Mouse (Mus musculus) stomach, postnatal 0 days (tissue): ENCODE data around the gene Vwc2. TPM values are rescaled to one million over a fixed set of nuclear protein-coding genes. Genes with fewer than 3 reads are reported as not detected.
A peak's percentile ranks its signal among the peaks of the same experiment; 100 is the strongest.

ENCODE experiments used
- ATAC-seq: fragments of 200-750 bp; cut with Nextera tagmentation; 2 replicates; pipeline ENCODE4 v1.8.0; 2017; ENCODE audit not compliant: low FRiP score, low TSS enrichment
- DNase-seq: peaks from one replicate; pipeline ENCODE4 v3.0.0-alpha.2; 2016; ENCODE audit warnings: low spot score
- H3K27ac ChIP-seq: fragments of 300-500 bp; sonication (generic); replicated peaks from 2 replicates; pipeline ENCODE4 v1.5.1; 2014; ENCODE audit warnings: mild to moderate bottlenecking, control low read depth
- H3K27me3 ChIP-seq: fragments of 300-500 bp; sonication (generic); 2 replicates; pipeline ENCODE4 v1.6.1; 2014; ENCODE audit warnings: low read length; ENCODE audit not compliant: control insufficient read depth, insufficient read depth
- H3K36me3 ChIP-seq: fragments of 300-500 bp; sonication (generic); 2 replicates; pipeline ENCODE4 v1.6.1; 2014; ENCODE audit warnings: low read length, mixed read lengths; ENCODE audit not compliant: control insufficient read depth, insufficient read depth
- H3K4me1 ChIP-seq: fragments of 300-500 bp; sonication (generic); replicated peaks from 2 replicates; pipeline ENCODE4 v1.6.1; 2014; ENCODE audit warnings: antibody characterized with exemption; ENCODE audit not compliant: control insufficient read depth, insufficient read depth
- H3K4me2 ChIP-seq: fragments of 300-500 bp; sonication (generic); replicated peaks from 2 replicates; pipeline ENCODE4 v1.6.1; 2014; ENCODE audit warnings: low read depth, mild to moderate bottlenecking, control low read depth, moderate library complexity
- H3K4me3 ChIP-seq: fragments of 300-500 bp; sonication (generic); 2 replicates; pipeline ENCODE4 v1.5.1; 2014; ENCODE audit warnings: low read depth, low read length, control low read depth
- H3K9ac ChIP-seq: fragments of 300-500 bp; sonication (generic); 2 replicates; pipeline ENCODE4 v1.6.1; 2014; ENCODE audit warnings: mild to moderate bottlenecking, low read length, control low read depth, mixed read lengths
- H3K9me3 ChIP-seq: fragments of 300-500 bp; sonication (generic); 2 replicates; pipeline ENCODE4 v1.6.1; 2016; ENCODE audit warnings: low read length; ENCODE audit not compliant: control insufficient read depth
- CTCF ChIP-seq: IDR thresholded peaks from 2 replicates; pipeline ENCODE4 v1.5.1; 2016; ENCODE audit warnings: antibody characterized with exemption, low read depth, mild to moderate bottlenecking, moderate library complexity
- EP300 ChIP-seq: optimal IDR thresholded peaks from 2 replicates; pipeline ENCODE3; 2016; ENCODE audit warnings: antibody characterized with exemption
- WGBS: fragments of 180-500 bp; shearing (Covaris S2); extraction: QIAGEN DNeasy Blood & Tissue Kit; methylation state at CpG from one replicate; pipeline ENCODE4 v1.1.7; 2014; 5-methylcytosine and 5-hydroxymethylcytosine counted together
- polyA plus RNA-seq: library from polyadenylated mRNA; unstranded; fragments of >200 nt; fragmentation: Nextera tagmentation; extraction: Ambion mirVana; gene quantifications from 2 replicates; pipeline ENCODE4 v1.2.1, GENCODE M21; 2015

Vwc2 gene
- polyA plus RNA-seq, 1 experiment from 2014 or later = 0.62 TPM

- 54% methylated on average over 2 of the region's 2 CpGs for WGBS
- no peak for ATAC-seq
Observed at GRCm38 (mm10) chr11:11175259-11175658, 61.2 kb downstream of the Vwc2 start.

GRCm38 (mm10) chr11:11182705-11183104, 68.7 kb downstream of the Vwc2 start:
- H3K27me3 ChIP-seq = no peaks in the 10 kb centered on the region
- H3K4me2 ChIP-seq = no peak overlapping the region
- H3K9me3 ChIP-seq = no peaks in the 10 kb centered on the region
- TF ChIP-seq CTCF = no peak
- no peak for TF ChIP-seq EP300
- DNase-seq (no peak), ATAC-seq (no peak)
- H3K36me3 ChIP-seq = no peaks in the 10 kb centered on the region
- WGBS = 54% methylated on average over 2 of the region's 2 CpGs
- no peak overlapping the region for H3K9ac ChIP-seq
- no peaks in the 10 kb centered on the region for H3K4me1 ChIP-seq
- H3K27ac ChIP-seq = no peak overlapping the region
- no peak overlapping the region for H3K4me3 ChIP-seq

More at GRCm38 (mm10) chr11:11175259-11175658, 61.2 kb downstream of the Vwc2 start:
- TF ChIP-seq EP300 = no peak
- TF ChIP-seq CTCF = no peak
- Histone ChIP-seq H3K27ac (no peak overlapping the region), H3K9ac (no peak overlapping the region), H3K4me1 (no peaks in the 10 kb centered on the region), H3K27me3 (no peaks in the 10 kb centered on the region), H3K36me3 (no peaks in the 10 kb centered on the region), H3K9me3 (no peaks in the 10 kb centered on the region), H3K4me2 (no peak overlapping the region), H3K4me3 (no peak overlapping the region)
- DNase-seq = no peak

DNA sequence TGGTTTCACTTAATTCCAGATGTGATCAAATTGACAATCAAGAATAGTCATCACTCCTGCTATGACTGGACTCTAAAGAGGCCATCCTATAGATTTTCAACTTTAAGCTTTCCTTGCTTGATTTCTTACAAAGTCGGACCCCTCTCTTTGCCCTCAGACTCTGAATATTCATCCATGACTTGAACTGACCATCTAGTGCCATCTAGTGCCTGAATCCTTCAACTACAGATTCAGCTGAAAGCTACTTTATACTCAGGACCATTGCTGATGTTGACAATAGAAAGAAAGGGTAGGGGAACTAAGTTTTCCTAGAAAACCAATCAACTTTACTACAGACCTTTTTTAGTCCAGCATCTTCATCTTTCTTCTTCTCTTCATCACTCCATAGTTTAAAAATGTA, 109.1 kb downstream of the Vwc2 start:
- 15% methylated on average over 1 of the region's 1 CpGs for WGBS
- Histone ChIP-seq H3K4me1 (no peaks in the 10 kb centered on the region), H3K36me3 (no peaks in the 10 kb centered on the region), H3K27me3 (no peaks in the 10 kb centered on the region), H3K4me2 (no peak overlapping the region), H3K4me3 (no peak overlapping the region), H3K27ac (no peak overlapping the region), H3K9ac (no peak overlapping the region), H3K9me3 (no peaks in the 10 kb centered on the region)
- no peak for ATAC-seq
- TF ChIP-seq CTCF (peak; percentile 73), EP300 (no peak)
- DNase-seq = no peak

GRCm38 (mm10) chr11:11239346-11239745, 125.3 kb downstream of the Vwc2 start:
- Histone ChIP-seq H3K4me3 (no peak overlapping the region), H3K9ac (no peak overlapping the region), H3K4me2 (no peak overlapping the region), H3K36me3 (no peaks in the 10 kb centered on the region), H3K4me1 (no peaks in the 10 kb centered on the region), H3K27me3 (no peaks in the 10 kb centered on the region), H3K27ac (no peak overlapping the region), H3K9me3 (no peaks in the 10 kb centered on the region)
- DNase-seq (no peak), ATAC-seq (no peak)
- WGBS = 67% methylated on average over 1 of the region's 1 CpGs
- TF ChIP-seq CTCF = peak; percentile 62
- TF ChIP-seq EP300 = no peak

DNA sequence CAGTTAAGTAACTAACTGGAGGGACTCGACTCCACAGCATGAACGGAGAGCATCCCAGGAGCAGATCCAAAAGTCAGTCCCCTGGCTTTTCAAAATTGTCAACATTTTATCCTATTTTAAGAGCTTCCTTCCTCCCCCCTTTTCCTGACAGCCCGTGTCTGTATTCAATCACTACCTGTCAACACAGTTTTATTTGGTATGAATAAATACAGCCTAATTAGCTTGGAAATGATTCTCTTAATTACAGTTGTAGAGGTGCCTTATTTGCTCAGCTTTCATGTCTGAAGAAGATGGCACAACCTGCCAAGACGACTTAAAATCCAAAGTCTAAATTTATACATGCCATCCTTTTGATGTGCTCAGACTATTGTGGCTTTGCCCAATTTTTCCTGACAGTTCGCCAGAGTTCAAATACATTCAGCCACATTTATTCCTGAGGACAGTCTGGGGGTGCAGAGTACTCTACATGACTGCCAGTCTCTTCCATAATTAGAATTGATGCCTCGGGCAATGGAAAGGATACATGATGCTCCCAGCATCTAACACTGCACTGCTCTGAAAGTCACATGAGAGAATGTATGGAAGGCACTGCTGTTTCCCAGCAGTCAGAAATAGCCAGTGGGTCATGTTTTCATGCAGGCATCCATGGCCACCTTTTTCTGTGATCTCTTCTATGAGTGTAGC, 128.8 kb downstream of the Vwc2 start:
- no peak overlapping the region for H3K27ac ChIP-seq
- H3K4me2 ChIP-seq = no peak overlapping the region
- 52% methylated on average over 6 of the region's 6 CpGs for WGBS
- no peaks in the 10 kb centered on the region for H3K27me3 ChIP-seq
- H3K36me3 ChIP-seq = no peaks in the 10 kb centered on the region
- ATAC-seq = no peak
- no peak for TF ChIP-seq CTCF
- TF ChIP-seq EP300 = no peak
- no peak for DNase-seq
- H3K9me3 ChIP-seq = no peaks in the 10 kb centered on the region
- H3K9ac ChIP-seq = no peak overlapping the region
- no peak overlapping the region for H3K4me3 ChIP-seq
- H3K4me1 ChIP-seq = no peaks in the 10 kb centered on the region

- Histone ChIP-seq H3K27me3 (no peaks in the 10 kb centered on the region), H3K27ac (no peak overlapping the region), H3K4me3 (no peak overlapping the region), H3K9me3 (no peaks in the 10 kb centered on the region), H3K4me1 (no peaks in the 10 kb centered on the region), H3K9ac (no peak overlapping the region), H3K4me2 (no peak overlapping the region), H3K36me3 (no peaks in the 10 kb centered on the region)
- no peak for TF ChIP-seq EP300
- TF ChIP-seq CTCF = no peak
- ATAC-seq (no peak), DNase-seq (no peak)
- 52% methylated on average over 1 of the region's 1 CpGs for whole genome bisulfite sequencing
Observed at GRCm38 (mm10) chr11:11257348-11257747, 143.3 kb downstream of the Vwc2 start.
